Mouse (Mus musculus): Measurements from ENCODE around the gene Sytl5.
A peak's percentile ranks its signal among the peaks of the same experiment; 100 is the strongest.

Gene Sytl5

GRCm38 (mm10) chrX:9885322-9885721 is at the start of gene Sytl5:
Gene Sytl5 (plus strand): TSS chrX:9885622.
- DNase-seq, result no peak

GRCm38 (mm10) chrX:9846628-9847027 is 38.8 kb upstream of the Sytl5 start, which contains the start of gene Hypm:
Gene Hypm (plus strand): TSS chrX:9846928.
- DNase-seq, result no peak

GRCm38 (mm10) chrX:9849403-9849802 is 36.0 kb upstream of the Sytl5 start, which contains the start of gene H2al3:
Gene H2al3 (plus strand): TSS chrX:9849703.
- DNase-seq, result no peak

- DNase-seq, result no peak
Observed at GRCm38 (mm10) chrX:9861859-9862258, 23.6 kb upstream of the Sytl5 start.

- no peak for DNase-seq
Observed at GRCm38 (mm10) chrX:9875519-9875918, 9.9 kb upstream of the Sytl5 start.

GRCm38 (mm10) chrX:9909572-9909971 is 24.1 kb downstream of the Sytl5 start:
- DNase-seq, result no peak

GRCm38 (mm10) chrX:9933839-9934238 is 48.4 kb downstream of the Sytl5 start:
- DNase-seq, result no peak

- no peak for DNase-seq
Observed at GRCm38 (mm10) chrX:9984094-9984669, 98.8 kb downstream of the Sytl5 start.

GRCm38 (mm10) chrX:10000718-10001117 is 115.3 kb downstream of the Sytl5 start:
- no peak for DNase-seq

- DNase-seq, result peak; percentile 4
Observed at GRCm38 (mm10) chrX:10005946-10006345, 120.5 kb downstream of the Sytl5 start.

GRCm38 (mm10) chrX:10007675-10008270 is 122.4 kb downstream of the Sytl5 start:
- DNase-seq, result no peak

GRCm38 (mm10) chrX:10010202-10010601 is 124.8 kb downstream of the Sytl5 start:
- DNase-seq, result no peak

GRCm38 (mm10) chrX:10034666-10035065 is 149.2 kb downstream of the Sytl5 start:
- no peak for DNase-seq
